Mouse (Mus musculus): ENCODE data around the gene Specc1l. TPM values are rescaled to one million over a fixed set of nuclear protein-coding genes. Genes with fewer than 3 reads are reported as not detected.

Gene Specc1l
- polyA plus RNA-seq, 1 experiment from 2014 or later, result 50.5 TPM

- Histone ChIP-seq H3K4me3 (replicated peaks) (no peak overlapping the region), H3K27ac (no peak overlapping the region), H3K4me1 (no peaks in the 10 kb centered on the region), H3K36me3 (replicated peaks) (peaks cover 19% of the 10 kb centered on the region), H3K27me3 (no peaks in the 10 kb centered on the region), H3K9ac (no peak overlapping the region), H3K9me3 (no peaks in the 10 kb centered on the region), H3K4me2 (no peak overlapping the region)
- WGBS, result 88% methylated on average over 4 of the region's 4 CpGs
- no peak for ATAC-seq (ENCODE audit: low FRiP score)
These were observed 18.7 kb downstream of the Specc1l start for GRCm38 (mm10) chr10:75230572-75230971.

GRCm38 (mm10) chr10:75231876-75232275, 20.0 kb downstream of the Specc1l start:
- H3K4me3 ChIP-seq (replicated peaks), result no peak overlapping the region
- no peak overlapping the region for H3K27ac ChIP-seq
- 71% methylated on average over 1 of the region's 1 CpGs for WGBS
- peaks cover 19% of the 10 kb centered on the region for H3K36me3 ChIP-seq (replicated peaks)
- H3K9ac ChIP-seq, result no peak overlapping the region
- H3K27me3 ChIP-seq, result no peaks in the 10 kb centered on the region
- H3K4me2 ChIP-seq, result no peak overlapping the region
- H3K9me3 ChIP-seq, result no peaks in the 10 kb centered on the region
- ATAC-seq (ENCODE audit: low FRiP score), result no peak
- no peaks in the 10 kb centered on the region for H3K4me1 ChIP-seq

- Histone ChIP-seq H3K4me3 (replicated peaks) (no peak overlapping the region), H3K27ac (no peak overlapping the region), H3K36me3 (replicated peaks) (peaks cover 19% of the 10 kb centered on the region), H3K27me3 (no peaks in the 10 kb centered on the region), H3K4me1 (no peaks in the 10 kb centered on the region), H3K4me2 (no peak overlapping the region), H3K9me3 (no peaks in the 10 kb centered on the region), H3K9ac (no peak overlapping the region)
- no peak for ATAC-seq (ENCODE audit: low FRiP score)
- WGBS, result 93% methylated on average over 4 of the region's 4 CpGs
These were observed 20.8 kb downstream of the Specc1l start for GRCm38 (mm10) chr10:75232612-75233155.

GRCm38 (mm10) chr10:75233489-75233888, 21.6 kb downstream of the Specc1l start:
- Histone ChIP-seq H3K9me3 (no peaks in the 10 kb centered on the region), H3K4me1 (no peaks in the 10 kb centered on the region), H3K27me3 (no peaks in the 10 kb centered on the region), H3K27ac (no peak overlapping the region), H3K4me3 (replicated peaks) (no peak overlapping the region), H3K36me3 (replicated peaks) (peaks cover 24% of the 10 kb centered on the region), H3K4me2 (no peak overlapping the region), H3K9ac (no peak overlapping the region)
- no peak for ATAC-seq (ENCODE audit: low FRiP score)
- WGBS, result 85% methylated on average over 2 of the region's 2 CpGs

- Histone ChIP-seq H3K9ac (no peak overlapping the region), H3K9me3 (no peaks in the 10 kb centered on the region), H3K4me3 (replicated peaks) (no peak overlapping the region), H3K27me3 (no peaks in the 10 kb centered on the region), H3K4me2 (no peak overlapping the region), H3K27ac (no peak overlapping the region), H3K4me1 (no peaks in the 10 kb centered on the region), H3K36me3 (replicated peaks) (peaks cover 24% of the 10 kb centered on the region)
- 92% methylated on average over 2 of the region's 2 CpGs for WGBS
- no peak for ATAC-seq (ENCODE audit: low FRiP score)
These were observed 23.9 kb downstream of the Specc1l start for GRCm38 (mm10) chr10:75235726-75236125.

- Histone ChIP-seq H3K27me3 (no peaks in the 10 kb centered on the region), H3K9ac (no peak overlapping the region), H3K4me3 (replicated peaks) (no peak overlapping the region), H3K9me3 (no peaks in the 10 kb centered on the region), H3K4me2 (no peak overlapping the region), H3K27ac (no peak overlapping the region), H3K36me3 (replicated peaks) (peaks cover 24% of the 10 kb centered on the region), H3K4me1 (no peaks in the 10 kb centered on the region)
- ATAC-seq (ENCODE audit: low FRiP score), result no peak
- 90% methylated on average over 3 of the region's 3 CpGs for WGBS
These were observed 24.3 kb downstream of the Specc1l start for GRCm38 (mm10) chr10:75236156-75236555.

- WGBS, result 87% methylated on average over 2 of the region's 2 CpGs
- H3K27ac ChIP-seq, result no peak overlapping the region
- H3K4me1 ChIP-seq, result no peaks in the 10 kb centered on the region
- ATAC-seq (ENCODE audit: low FRiP score), result no peak
- no peaks in the 10 kb centered on the region for H3K9me3 ChIP-seq
- peaks cover 27% of the 10 kb centered on the region for H3K36me3 ChIP-seq (replicated peaks)
- no peak overlapping the region for H3K9ac ChIP-seq
- H3K4me3 ChIP-seq (replicated peaks), result no peak overlapping the region
- H3K4me2 ChIP-seq, result no peak overlapping the region
- H3K27me3 ChIP-seq, result no peaks in the 10 kb centered on the region
These were observed 25.3 kb downstream of the Specc1l start for GRCm38 (mm10) chr10:75237166-75237565.

- H3K4me1 ChIP-seq, result no peaks in the 10 kb centered on the region
- H3K27ac ChIP-seq, result no peak overlapping the region
- WGBS, result 84% methylated on average over 8 of the region's 8 CpGs
- no peaks in the 10 kb centered on the region for H3K9me3 ChIP-seq
- H3K36me3 ChIP-seq (replicated peaks), result peaks cover 52% of the 10 kb centered on the region
- no peak overlapping the region for H3K4me3 ChIP-seq (replicated peaks)
- ATAC-seq (ENCODE audit: low FRiP score), result no peak
- no peaks in the 10 kb centered on the region for H3K27me3 ChIP-seq
- H3K4me2 ChIP-seq, result no peak overlapping the region
- no peak overlapping the region for H3K9ac ChIP-seq
These were observed 28.8 kb downstream of the Specc1l start for GRCm38 (mm10) chr10:75240583-75241250.

GRCm38 (mm10) chr10:75245806-75246205, 33.9 kb downstream of the Specc1l start:
- no peaks in the 10 kb centered on the region for H3K9me3 ChIP-seq
- no peaks in the 10 kb centered on the region for H3K27me3 ChIP-seq
- no peak overlapping the region for H3K9ac ChIP-seq
- H3K4me1 ChIP-seq, result no peaks in the 10 kb centered on the region
- WGBS, result 95% methylated on average over 13 of the region's 13 CpGs
- no peak for ATAC-seq (ENCODE audit: low FRiP score)
- no peak overlapping the region for H3K4me3 ChIP-seq (replicated peaks)
- no peak overlapping the region for H3K27ac ChIP-seq
- H3K36me3 ChIP-seq (replicated peaks), result peaks cover 73% of the 10 kb centered on the region
- H3K4me2 ChIP-seq, result no peak overlapping the region

- ATAC-seq (ENCODE audit: low FRiP score), result no peak
- WGBS, result 96% methylated on average over 10 of the region's 10 CpGs
- Histone ChIP-seq H3K4me3 (replicated peaks) (no peak overlapping the region), H3K4me1 (no peaks in the 10 kb centered on the region), H3K9ac (no peak overlapping the region), H3K9me3 (no peaks in the 10 kb centered on the region), H3K27ac (no peak overlapping the region), H3K27me3 (no peaks in the 10 kb centered on the region), H3K4me2 (no peak overlapping the region), H3K36me3 (replicated peaks) (peaks cover 69% of the 10 kb centered on the region)
These were observed 34.5 kb downstream of the Specc1l start for GRCm38 (mm10) chr10:75246331-75246730.

GRCm38 (mm10) chr10:75251011-75251410, 39.1 kb downstream of the Specc1l start:
- H3K27ac ChIP-seq, result no peak overlapping the region
- no peak for ATAC-seq (ENCODE audit: low FRiP score)
- no peak overlapping the region for H3K4me2 ChIP-seq
- WGBS, result 75% methylated on average over 2 of the region's 2 CpGs
- H3K9ac ChIP-seq, result no peak overlapping the region
- H3K4me3 ChIP-seq (replicated peaks), result no peak overlapping the region
- H3K9me3 ChIP-seq, result no peaks in the 10 kb centered on the region
- H3K36me3 ChIP-seq (replicated peaks), result peaks cover 36% of the 10 kb centered on the region
- no peaks in the 10 kb centered on the region for H3K27me3 ChIP-seq
- no peaks in the 10 kb centered on the region for H3K4me1 ChIP-seq

GRCm38 (mm10) chr10:75252301-75253022, 40.6 kb downstream of the Specc1l start:
- 85% methylated on average over 13 of the region's 13 CpGs for WGBS
- peaks cover 23% of the 10 kb centered on the region for H3K36me3 ChIP-seq (replicated peaks)
- H3K4me3 ChIP-seq (replicated peaks), result no peak overlapping the region

More at GRCm38 (mm10) chr10:75252301-75253022, 40.6 kb downstream of the Specc1l start:
- Histone ChIP-seq H3K27ac (no peak overlapping the region), H3K4me1 (no peaks in the 10 kb centered on the region), H3K9me3 (no peaks in the 10 kb centered on the region), H3K27me3 (no peaks in the 10 kb centered on the region), H3K4me2 (no peak overlapping the region), H3K9ac (no peak overlapping the region)
- ATAC-seq (ENCODE audit: low FRiP score), result no peak

All from forebrain, embryonic 12.5 days (tissue).